Mouse (Mus musculus) olfactory bulb, adult 2 months (tissue): ENCODE measurements at regions not wholly inside any gene's neighbourhood (a gene's known extent, or its start where the extent isn't known, plus 50 kb on each side); places are given as distances from the start of the nearest gene placed in this dataset.

Source experiments
- CTCF ChIP-seq: fragments of 200-500 bp; IDR thresholded peaks from 2 replicates; pipeline ENCODE4 v1.5.1; 2012; ENCODE audit warnings: low read depth, mild to moderate bottlenecking, low read length, moderate library complexity; ENCODE audit not compliant: insufficient read depth
- POLR2A ChIP-seq: fragments of 200-500 bp; IDR thresholded peaks from 2 replicates; pipeline ENCODE4 v1.6.1; 2012; ENCODE audit warnings: mild to moderate bottlenecking, low read depth, low read length, moderate library complexity; ENCODE audit not compliant: insufficient read depth

DNA sequence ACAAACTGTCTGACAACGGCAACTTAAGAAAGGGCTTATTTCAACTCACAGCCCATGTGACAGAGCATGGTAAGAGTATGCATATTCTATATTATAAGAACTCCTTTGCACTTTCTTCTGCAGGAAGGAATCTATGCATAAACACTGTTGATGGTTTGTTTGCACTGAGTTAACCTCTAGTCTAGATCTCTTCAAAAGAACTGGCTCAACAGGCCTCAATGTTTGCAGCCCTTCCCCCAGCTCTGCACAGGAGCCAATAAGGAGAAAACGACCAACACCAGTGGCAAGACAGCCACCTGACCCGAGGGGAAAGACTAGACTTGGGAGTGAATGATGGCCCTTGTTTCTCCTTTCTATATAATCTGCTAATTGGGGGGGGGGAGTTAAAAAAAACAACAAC lies 231.2 kb upstream of the Tsc22d2 start:
- TF ChIP-seq CTCF (no peak), POLR2A (no peak)
